Mouse (Mus musculus): ENCODE data around the gene Bdh2. TPM values are rescaled to one million over a fixed set of nuclear protein-coding genes. Genes with fewer than 3 reads are reported as not detected.

The Bdh2 gene
- 3.5 and 5.7 TPM in 2 replicates for polyA plus RNA-seq (2015; fragmentation: Nextera tagmentation; extraction: Ambion mirVana)

DNA sequence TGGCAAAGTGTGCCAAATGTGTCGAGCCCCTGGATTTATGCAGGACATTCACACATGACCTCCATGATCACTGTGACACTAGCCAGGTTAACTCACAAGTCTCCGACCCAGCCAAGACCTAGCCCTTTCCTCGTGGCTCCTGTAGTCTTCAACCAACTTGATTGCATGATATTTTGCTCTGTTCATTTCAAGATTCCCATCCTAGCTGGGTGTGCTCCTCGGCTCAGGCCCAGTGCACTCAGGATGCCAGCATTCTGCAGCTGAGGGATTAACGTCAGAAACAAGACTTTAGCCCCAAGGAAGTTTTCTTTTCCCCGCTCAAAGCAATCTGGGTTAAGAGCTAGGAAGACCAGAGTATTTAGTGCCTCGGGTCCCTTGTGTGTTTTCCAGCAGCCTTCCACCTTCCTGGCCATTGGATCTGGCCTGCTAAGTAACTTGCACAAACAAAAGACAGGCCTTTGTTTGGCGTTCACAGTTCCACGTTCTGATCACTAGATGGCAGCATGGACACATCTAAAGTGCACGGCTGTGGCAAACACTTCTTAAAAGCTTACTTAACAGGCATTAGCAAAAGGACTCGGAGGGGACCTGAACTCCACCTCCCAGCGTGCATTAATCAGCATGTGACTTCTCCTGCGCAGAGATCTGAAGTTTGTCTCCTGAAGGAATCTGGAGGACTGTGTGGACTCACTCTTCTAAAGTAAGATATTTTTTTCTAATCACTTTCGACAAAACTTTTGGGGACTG is at the start of gene Bdh2:
Gene Bdh2 (plus strand): TSS at position 553 of the 747 bp plus-strand sequence.

DNA sequence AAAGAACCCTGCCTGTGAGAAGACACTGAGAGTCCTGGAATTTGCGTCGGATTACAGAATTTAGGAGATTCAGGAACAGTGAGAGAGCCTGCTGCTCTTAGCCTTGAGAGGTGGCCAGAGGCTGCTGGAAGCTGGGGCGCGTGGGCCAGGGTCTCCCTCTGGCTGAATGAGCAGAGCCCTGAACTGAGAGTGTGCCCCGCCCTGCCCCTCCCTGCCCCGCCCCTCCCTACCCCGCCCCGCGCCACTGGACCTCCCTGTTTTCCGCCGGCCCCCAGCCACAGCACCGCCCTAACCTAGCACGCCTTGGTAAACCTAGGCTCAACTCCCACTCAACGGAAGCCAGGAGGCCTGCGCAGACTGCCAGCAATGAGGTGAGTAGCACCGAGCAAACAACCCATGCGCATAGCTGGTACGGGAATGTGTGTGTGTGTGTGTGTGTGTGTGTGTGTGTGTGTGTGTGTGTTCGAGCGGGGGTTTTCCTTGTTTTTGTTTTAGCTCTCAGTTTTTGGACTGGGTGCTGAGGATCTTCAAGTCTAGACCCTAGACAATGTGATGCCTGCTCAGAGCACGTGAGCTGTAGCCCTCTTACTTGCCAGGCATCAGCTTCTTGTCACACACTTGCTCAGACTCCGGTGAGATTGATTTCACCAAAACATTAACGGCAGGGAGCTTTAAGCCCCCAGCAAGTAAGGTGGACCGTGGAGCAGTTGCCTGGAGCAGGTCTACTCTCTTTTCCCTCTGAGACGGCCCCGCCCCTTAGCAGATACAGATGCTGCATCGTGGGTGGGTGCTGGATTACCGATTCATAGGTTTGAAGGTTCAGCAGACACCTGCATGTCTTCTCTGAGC is 26.6 kb downstream of the Bdh2 start, which contains the start of gene Slc9b2:
Gene Slc9b2 (plus strand): TSS at position 290 of the 849 bp plus-strand sequence.

DNA sequence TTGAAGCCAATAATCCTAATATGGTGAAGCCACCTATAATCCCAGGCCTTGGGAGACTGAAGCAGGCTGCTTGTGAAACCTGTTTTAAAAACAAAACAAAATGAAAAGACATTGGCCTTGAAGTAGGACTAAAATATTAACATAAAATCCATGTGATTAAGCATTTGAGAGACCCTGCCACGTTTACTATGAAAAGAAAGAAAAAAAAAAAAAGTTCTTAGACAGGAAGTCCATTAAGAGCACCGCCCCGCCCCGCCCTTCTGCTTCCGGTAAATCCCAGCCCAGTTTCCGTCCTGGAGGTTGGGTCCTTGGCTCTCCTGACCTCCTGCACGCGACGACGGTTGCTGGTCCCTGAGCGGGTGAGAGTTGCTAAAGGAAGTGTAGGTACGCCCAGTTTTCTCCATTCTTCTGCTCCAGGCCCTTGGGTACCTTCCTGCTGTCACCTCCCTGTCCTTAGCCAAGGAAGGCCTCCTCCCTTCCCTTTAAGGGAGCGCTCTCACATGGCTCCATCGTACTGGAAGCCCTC is 66.8 kb downstream of the Bdh2 start, which contains the start of gene Slc9b1:
Gene Slc9b1 (plus strand): TSS at position 291 of the 526 bp plus-strand sequence.

Other genes with a start within 250 kb of the Bdh2 start
- 3.7 and 5.5 TPM in 2 replicates for gene Cenpe, start 68.7 kb upstream of the Bdh2 start, polyA plus RNA-seq (2015; fragmentation: Nextera tagmentation; extraction: Ambion mirVana)
- 0.25 and 0.43 TPM in 2 replicates for gene Slc9b2, start 26.5 kb downstream of the Bdh2 start, polyA plus RNA-seq (2015; fragmentation: Nextera tagmentation; extraction: Ambion mirVana)
- 0.11 and 0.34 TPM in 2 replicates for gene Slc9b1, start 66.8 kb downstream of the Bdh2 start, polyA plus RNA-seq (2015; fragmentation: Nextera tagmentation; extraction: Ambion mirVana)
- gene Cisd2, start 142.7 kb downstream of the Bdh2 start, polyA plus RNA-seq (2015; fragmentation: Nextera tagmentation; extraction: Ambion mirVana) = 27.2 and 31.5 TPM in 2 replicates
- 371 and 425 TPM in 2 replicates for gene Ube2d3, start 156.9 kb downstream of the Bdh2 start, polyA plus RNA-seq (2015; fragmentation: Nextera tagmentation; extraction: Ambion mirVana)
- gene Manba, start 204.4 kb downstream of the Bdh2 start, polyA plus RNA-seq (2015; fragmentation: Nextera tagmentation; extraction: Ambion mirVana) = 9.1 and 9.3 TPM in 2 replicates